Mouse (Mus musculus) gastrocnemius, postnatal 25 days (tissue): Measurements from ENCODE around the gene Btk. TPM values are rescaled to one million over a fixed set of nuclear protein-coding genes. Genes with fewer than 3 reads are reported as not detected.

ENCODE experiments used
- total RNA-seq, 2 experiments: library from RNA; stranded (reverse); gene quantifications; 1 replicate in 1 of 2; 2 replicates in 1 of 2; pipeline ENCODE4 v1.2.3; 2021

Btk gene
- total RNA-seq, 2 experiments from 2014 or later, result 0.59 to 0.67 TPM

Other genes with a start within 250 kb of the Btk start
- 1 to 10 TPM; 6.6 to 8.2 TPM for gene Drp2, start 179.0 kb downstream of the Btk start, total RNA-seq
- gene Taf7l, start 107.1 kb downstream of the Btk start, total RNA-seq, result not detected
- 10 to 100 TPM; 15.9 to 16.2 TPM for gene Timm8a1, start 41.7 kb downstream of the Btk start, total RNA-seq
- 100 to 1,000 TPM in 1 of 2 experiments, 10 to 100 TPM in 1; 87.8 to 120 TPM for gene Rpl36a, start 2.1 kb upstream of the Btk start, total RNA-seq
- 1 to 10 TPM; 1.4 to 2.1 TPM for gene Gla, start 17.6 kb upstream of the Btk start, total RNA-seq
- 10 to 100 TPM; 47.6 to 49.5 TPM for gene Hnrnph2, start 17.6 kb upstream of the Btk start, total RNA-seq
- 10 to 100 TPM; 14.4 to 17.8 TPM for gene Armcx4, start 102.9 kb upstream of the Btk start, total RNA-seq
- gene Armcx1, start 134.4 kb upstream of the Btk start, total RNA-seq, result 1 to 10 TPM; 2.8 to 3.6 TPM
- 1 to 10 TPM; 1.6 to 2.2 TPM for gene Armcx6, start 167.8 kb upstream of the Btk start, total RNA-seq
- 10 to 100 TPM; 24.6 to 31.7 TPM for gene Armcx3, start 173.0 kb upstream of the Btk start, total RNA-seq
- 1 to 10 TPM; 4.8 to 5.0 TPM for gene Armcx2, start 225.7 kb upstream of the Btk start, total RNA-seq